Mouse (Mus musculus) intestine, embryonic 15.5 days (tissue): ENCODE measurements around the gene Ifna4. TPM values are rescaled to one million over a fixed set of nuclear protein-coding genes. Genes with fewer than 3 reads are reported as not detected.

Source experiments
- ATAC-seq: fragments of 200-750 bp; cut with Nextera tagmentation; 2 replicates; pipeline ENCODE4 v1.8.0; 2017; ENCODE audit warnings: moderate TSS enrichment, moderate library complexity
- H3K27ac ChIP-seq: fragments of 300-500 bp; sonication (generic); 2 replicates; pipeline ENCODE4 v1.5.1; 2015; ENCODE audit warnings: mild to moderate bottlenecking, inconsistent platforms
- H3K27me3 ChIP-seq: fragments of 300-500 bp; sonication (generic); replicated peaks from 2 replicates; pipeline ENCODE4 v1.6.1; 2015; ENCODE audit warnings: inconsistent platforms
- H3K36me3 ChIP-seq: fragments of 300-500 bp; sonication (generic); 2 replicates; pipeline ENCODE4 v1.6.1; 2015; ENCODE audit warnings: inconsistent platforms
- H3K4me1 ChIP-seq: fragments of 300-500 bp; sonication (generic); replicated peaks from 2 replicates; pipeline ENCODE4 v1.6.1; 2015; ENCODE audit warnings: inconsistent platforms
- H3K4me2 ChIP-seq: fragments of 300-500 bp; sonication (generic); replicated peaks from 2 replicates; pipeline ENCODE4 v1.6.1; 2015; ENCODE audit warnings: mild to moderate bottlenecking, inconsistent platforms
- H3K4me3 ChIP-seq: fragments of 300-500 bp; sonication (generic); replicated peaks from 2 replicates; pipeline ENCODE4 v1.5.1; 2015; ENCODE audit warnings: inconsistent platforms
- H3K9ac ChIP-seq: fragments of 300-500 bp; sonication (generic); 2 replicates; pipeline ENCODE4 v1.6.1; 2015; ENCODE audit warnings: inconsistent platforms
- H3K9me3 ChIP-seq: fragments of 300-500 bp; sonication (generic); 2 replicates; pipeline ENCODE4 v1.6.1; 2016; ENCODE audit warnings: inconsistent platforms
- WGBS: fragments of 180-500 bp; shearing (Covaris S2); methylation state at CpG from one replicate; pipeline ENCODE4 v1.1.7; 2015; 5-methylcytosine and 5-hydroxymethylcytosine counted together
- polyA plus RNA-seq: library from polyadenylated mRNA; unstranded; fragments of >200 nt; fragmentation: Nextera tagmentation; extraction: Ambion mirVana; gene quantifications from 2 replicates; pipeline ENCODE4 v1.2.1, GENCODE M21; 2015

The Ifna4 gene
- polyA plus RNA-seq, 1 experiment from 2014 or later = not detected

DNA sequence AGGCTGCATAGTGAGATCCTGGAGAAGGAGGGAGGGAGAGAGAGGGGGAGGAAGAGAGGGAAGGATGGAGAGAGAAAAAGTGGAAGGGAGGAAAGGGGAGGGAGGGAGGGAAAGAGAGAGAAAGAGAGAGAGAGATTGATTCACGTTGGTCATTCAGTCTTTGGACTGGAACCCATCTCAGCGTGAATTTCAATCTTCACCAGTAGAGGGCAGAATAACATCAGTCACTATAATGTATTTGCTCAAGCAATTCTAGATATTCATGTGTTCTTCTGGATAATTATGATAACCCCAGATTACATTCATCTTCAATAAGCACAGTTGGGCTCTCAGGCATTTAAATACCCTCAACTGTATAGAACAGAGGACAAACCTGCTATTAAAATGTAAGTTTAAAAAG is 31.0 kb downstream of the Ifna4 start:
- H3K27ac ChIP-seq = no peak overlapping the region
- no peaks in the 10 kb centered on the region for H3K27me3 ChIP-seq
- 0% methylated on average over 2 of the region's 2 CpGs for WGBS
- H3K4me3 ChIP-seq = no peak overlapping the region
- H3K36me3 ChIP-seq = no peaks in the 10 kb centered on the region
- ATAC-seq = 0 out of 2 replicates have a peak, but pooled peaks have one; percentile 35
- no peak overlapping the region for H3K4me2 ChIP-seq
- no peak overlapping the region for H3K9ac ChIP-seq
- no peaks in the 10 kb centered on the region for H3K9me3 ChIP-seq
- H3K4me1 ChIP-seq = no peaks in the 10 kb centered on the region

DNA sequence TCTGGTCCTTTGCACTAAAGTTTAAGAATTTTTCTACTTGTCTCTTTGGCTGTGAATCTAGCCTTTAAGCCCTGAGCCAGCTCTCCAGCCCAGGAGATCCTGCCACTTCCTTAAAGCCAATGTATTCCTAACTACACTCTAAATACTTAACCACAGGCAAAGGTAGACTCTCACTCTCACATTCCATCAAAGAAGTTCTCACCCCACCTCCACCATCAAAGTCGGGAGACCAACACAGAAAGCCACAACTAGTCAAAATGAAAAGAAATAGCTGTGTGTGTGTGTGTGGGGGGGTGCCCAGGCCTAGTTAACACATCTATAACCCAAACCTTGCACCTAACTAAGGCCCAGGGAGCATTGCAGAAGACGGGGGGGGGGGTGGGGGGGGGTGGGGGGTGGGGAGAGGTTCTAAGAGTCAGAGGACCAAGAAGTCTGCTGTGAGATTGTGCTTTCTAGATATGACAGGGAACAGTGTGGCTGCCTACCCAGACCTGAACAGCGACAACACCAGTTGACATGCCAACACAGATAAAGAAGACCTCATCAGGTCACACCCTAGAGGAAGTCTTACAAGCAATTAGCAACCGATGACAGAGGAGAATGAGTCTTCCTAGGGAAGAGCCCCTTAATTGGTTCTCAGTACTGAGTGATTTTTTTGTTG is 33.9 kb downstream of the Ifna4 start:
- Histone ChIP-seq H3K9me3 (no peaks in the 10 kb centered on the region), H3K4me1 (no peaks in the 10 kb centered on the region), H3K27ac (no peak overlapping the region), H3K4me2 (no peak overlapping the region), H3K9ac (no peak overlapping the region), H3K27me3 (no peaks in the 10 kb centered on the region), H3K4me3 (no peak overlapping the region), H3K36me3 (no peaks in the 10 kb centered on the region)
- 57% methylated on average over 4 of the region's 4 CpGs for WGBS
- peak; percentile 32 for ATAC-seq

DNA sequence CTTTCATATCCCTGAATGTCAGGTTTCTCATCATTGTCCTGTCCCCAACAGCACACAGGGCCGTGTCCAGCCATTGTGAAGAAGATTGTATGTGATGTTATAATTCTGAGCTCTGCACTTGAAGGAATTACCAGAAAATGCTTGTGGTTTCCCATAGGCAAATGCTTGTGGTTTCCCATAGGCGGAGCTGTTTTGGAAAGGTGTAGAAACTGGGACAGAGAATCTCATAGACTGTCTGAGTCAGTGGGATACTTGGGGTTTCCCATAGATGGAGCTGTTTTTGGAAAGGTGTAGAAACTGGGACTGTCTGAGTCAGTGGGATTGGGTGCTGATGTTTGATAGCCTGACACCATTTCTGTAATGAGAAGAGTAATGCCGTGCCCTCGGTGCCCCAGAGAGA is 34.9 kb downstream of the Ifna4 start:
- WGBS = 77% methylated on average over 4 of the region's 4 CpGs
- no peaks in the 10 kb centered on the region for H3K4me1 ChIP-seq
- H3K4me3 ChIP-seq = no peak overlapping the region
- no peak overlapping the region for H3K27ac ChIP-seq
- no peak overlapping the region for H3K4me2 ChIP-seq
- no peaks in the 10 kb centered on the region for H3K27me3 ChIP-seq
- no peaks in the 10 kb centered on the region for H3K9me3 ChIP-seq
- no peak overlapping the region for H3K9ac ChIP-seq
- no peak for ATAC-seq
- no peaks in the 10 kb centered on the region for H3K36me3 ChIP-seq

DNA sequence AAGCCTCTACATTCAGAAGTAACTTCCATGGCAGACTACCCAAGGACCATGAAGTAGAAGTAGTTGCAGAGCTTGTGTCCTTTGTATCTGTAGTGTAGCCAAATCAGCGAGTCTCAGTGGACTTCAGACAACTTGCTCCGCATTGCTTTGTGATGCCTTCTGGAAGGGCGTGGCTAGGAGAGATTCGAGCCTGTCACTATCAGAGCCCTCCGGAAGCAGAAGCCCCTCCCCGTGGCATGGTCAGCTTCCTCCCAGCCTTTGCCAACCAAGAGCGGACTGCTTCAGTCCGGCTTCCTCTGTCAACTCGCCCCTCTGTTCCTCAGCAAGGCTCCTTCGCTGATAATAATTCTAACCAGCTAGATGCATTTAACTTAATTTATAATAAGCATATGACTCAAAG is 36.6 kb downstream of the Ifna4 start:
- Histone ChIP-seq H3K36me3 (no peaks in the 10 kb centered on the region), H3K9me3 (no peaks in the 10 kb centered on the region), H3K27me3 (no peaks in the 10 kb centered on the region), H3K4me2 (peak overlapping the region; percentile 20; the same call in 1 of the 2 replicates), H3K9ac (no peak overlapping the region), H3K27ac (no peak overlapping the region), H3K4me1 (no peaks in the 10 kb centered on the region), H3K4me3 (no peak overlapping the region)
- 46% methylated on average over 10 of the region's 10 CpGs for WGBS
- ATAC-seq = peak; percentile 62

DNA sequence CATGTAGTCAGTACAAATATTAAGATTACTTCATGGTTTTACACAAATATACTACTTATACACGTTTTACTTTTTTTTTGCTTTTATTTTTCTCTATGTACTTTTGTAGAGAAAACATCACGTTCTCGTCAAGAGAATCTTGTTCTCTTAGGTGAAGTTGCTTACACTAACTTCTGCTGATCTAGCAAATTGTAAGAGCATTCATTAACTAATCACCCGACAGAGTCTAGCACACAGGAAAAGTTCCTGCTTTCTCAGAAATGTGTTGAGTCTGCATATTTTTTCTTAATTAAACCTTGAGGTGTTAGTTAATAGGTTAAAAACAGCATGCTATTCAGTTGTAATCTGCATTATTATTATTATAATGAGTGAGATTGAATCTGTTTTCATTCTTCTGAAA is 37.1 kb downstream of the Ifna4 start:
- Histone ChIP-seq H3K27ac (no peak overlapping the region), H3K4me2 (no peak overlapping the region), H3K36me3 (no peaks in the 10 kb centered on the region), H3K27me3 (no peaks in the 10 kb centered on the region), H3K4me1 (no peaks in the 10 kb centered on the region), H3K9ac (no peak overlapping the region), H3K4me3 (no peak overlapping the region), H3K9me3 (no peaks in the 10 kb centered on the region)
- 65% methylated on average over 4 of the region's 4 CpGs for WGBS
- ATAC-seq = no peak

DNA sequence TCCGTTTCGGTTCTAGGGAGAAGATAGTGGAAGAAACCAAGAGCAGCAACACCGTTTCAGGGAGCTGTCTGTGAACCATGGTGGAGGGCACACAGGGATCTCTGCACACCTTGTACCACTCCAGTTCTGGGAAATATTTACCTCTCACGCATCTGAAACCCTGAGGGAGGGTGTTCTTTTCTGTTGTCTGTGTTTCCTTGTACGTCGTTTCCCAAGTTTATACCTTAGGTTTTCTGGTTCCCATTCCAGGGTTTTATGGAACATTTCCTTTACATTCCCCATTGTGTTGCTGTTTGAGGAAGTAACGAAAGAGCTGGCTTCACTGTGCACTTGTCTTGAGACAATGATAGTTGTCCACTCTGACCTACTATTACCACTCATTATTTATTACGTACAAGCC is 38.4 kb downstream of the Ifna4 start, which contains the start of gene Ifne:
TSS of gene Ifne (minus strand) at position 101 of the 400 bp plus-strand sequence.
- Histone ChIP-seq H3K27me3 (no peaks in the 10 kb centered on the region), H3K4me1 (no peaks in the 10 kb centered on the region), H3K27ac (no peak within 1 kb of the TSS), H3K4me3 (no peak within 1 kb of the TSS), H3K9me3 (no peaks in the 10 kb centered on the region), H3K36me3 (no peaks in the 10 kb centered on the region), H3K9ac (no peak within 1 kb of the TSS), H3K4me2 (no peak within 1 kb of the TSS)
- 84% methylated on average over 8 of the region's 8 CpGs for WGBS
- ATAC-seq = no peak

GRCm38 (mm10) chr4:88888236-88888635 is 46.6 kb downstream of the Ifna4 start:
- Histone ChIP-seq H3K4me1 (no peaks in the 10 kb centered on the region), H3K9ac (no peak overlapping the region), H3K4me2 (no peak overlapping the region), H3K27me3 (no peaks in the 10 kb centered on the region), H3K9me3 (no peaks in the 10 kb centered on the region), H3K36me3 (no peaks in the 10 kb centered on the region), H3K27ac (no peak overlapping the region), H3K4me3 (no peak overlapping the region)
- ATAC-seq = no peak

Other genes starting within 250 kb of the Ifna4 start
- not detected in 2 replicates for gene Ifna9, start 249.5 kb upstream of the Ifna4 start, polyA plus RNA-seq
- gene Ifna12, start 238.5 kb upstream of the Ifna4 start, polyA plus RNA-seq = not detected in 2 replicates
- not detected in 2 replicates for gene C87499, start 207.4 kb upstream of the Ifna4 start, polyA plus RNA-seq
- not detected in 2 replicates for gene Ifna13, start 197.4 kb upstream of the Ifna4 start, polyA plus RNA-seq
- not detected in 2 replicates for gene Ifna16, start 164.9 kb upstream of the Ifna4 start, polyA plus RNA-seq
- not detected in 2 replicates for gene Ifna2, start 157.9 kb upstream of the Ifna4 start, polyA plus RNA-seq
- not detected in 2 replicates for gene Ifnab, start 150.5 kb upstream of the Ifna4 start, polyA plus RNA-seq
- 0.80 and 0.97 TPM in 2 replicates for gene Gm26566, start 120.1 kb upstream of the Ifna4 start, polyA plus RNA-seq
- 75.3 and 89.4 TPM in 2 replicates for gene Klhl9, start 119.4 kb upstream of the Ifna4 start, polyA plus RNA-seq
- not detected in 2 replicates for gene Gm13271, start 87.0 kb upstream of the Ifna4 start, polyA plus RNA-seq
- gene Gm13283, start 81.7 kb upstream of the Ifna4 start, polyA plus RNA-seq = 0.39 and 0.80 TPM in 2 replicates
- gene Gm13290, start 68.0 kb upstream of the Ifna4 start, polyA plus RNA-seq = 0.63 TPM in 1 of 2 replicates, not detected in the other
- gene Gm13289, start 64.9 kb upstream of the Ifna4 start, polyA plus RNA-seq = not detected in 2 replicates
- not detected in 2 replicates for gene Gm13272, start 62.0 kb upstream of the Ifna4 start, polyA plus RNA-seq
- gene Ifnz, start 59.7 kb upstream of the Ifna4 start, polyA plus RNA-seq = not detected in 2 replicates
- 0.38 TPM in 1 of 2 replicates, not detected in the other for gene Gm13276, start 56.2 kb upstream of the Ifna4 start, polyA plus RNA-seq
- not detected in 2 replicates for gene Gm13277, start 53.2 kb upstream of the Ifna4 start, polyA plus RNA-seq
- gene Gm13278, start 50.3 kb upstream of the Ifna4 start, polyA plus RNA-seq = not detected in 2 replicates
- not detected in 2 replicates for gene Gm13275, start 47.4 kb upstream of the Ifna4 start, polyA plus RNA-seq
- not detected in 2 replicates for gene Gm13279, start 44.5 kb upstream of the Ifna4 start, polyA plus RNA-seq
- 1.1 TPM in 2 replicates for gene Gm13285, start 42.2 kb upstream of the Ifna4 start, polyA plus RNA-seq
- gene Gm13287, start 38.6 kb upstream of the Ifna4 start, polyA plus RNA-seq = not detected in 2 replicates
- 0.08 TPM in 1 of 2 replicates, not detected in the other for gene Gm13288, start 36.3 kb upstream of the Ifna4 start, polyA plus RNA-seq
- not detected in 2 replicates for gene Ifna7, start 25.6 kb upstream of the Ifna4 start, polyA plus RNA-seq
- gene Ifna11, start 21.9 kb upstream of the Ifna4 start, polyA plus RNA-seq = not detected in 2 replicates
- not detected in 2 replicates for gene Ifna6, start 14.4 kb upstream of the Ifna4 start, polyA plus RNA-seq
- not detected in 2 replicates for gene Ifna5, start 6.3 kb upstream of the Ifna4 start, polyA plus RNA-seq
- gene Ifna1, start 8.2 kb downstream of the Ifna4 start, polyA plus RNA-seq = not detected in 2 replicates
- gene Ifne, start 38.3 kb downstream of the Ifna4 start, polyA plus RNA-seq = not detected in 2 replicates